Mouse (Mus musculus): ENCODE data around the gene Ppard. TPM values are rescaled to one million over a fixed set of nuclear protein-coding genes. Genes with fewer than 3 reads are reported as not detected.
A peak's percentile ranks its signal among the peaks of the same experiment; 100 is the strongest.
"Not testable (repeated sequence)": the region's sequence is repeated elsewhere in the genome, so short reads cannot be mapped to it uniquely, and the experiment has no call there.

The Ppard gene
- polyA plus RNA-seq, 1 experiment = 6.6 TPM

DNA sequence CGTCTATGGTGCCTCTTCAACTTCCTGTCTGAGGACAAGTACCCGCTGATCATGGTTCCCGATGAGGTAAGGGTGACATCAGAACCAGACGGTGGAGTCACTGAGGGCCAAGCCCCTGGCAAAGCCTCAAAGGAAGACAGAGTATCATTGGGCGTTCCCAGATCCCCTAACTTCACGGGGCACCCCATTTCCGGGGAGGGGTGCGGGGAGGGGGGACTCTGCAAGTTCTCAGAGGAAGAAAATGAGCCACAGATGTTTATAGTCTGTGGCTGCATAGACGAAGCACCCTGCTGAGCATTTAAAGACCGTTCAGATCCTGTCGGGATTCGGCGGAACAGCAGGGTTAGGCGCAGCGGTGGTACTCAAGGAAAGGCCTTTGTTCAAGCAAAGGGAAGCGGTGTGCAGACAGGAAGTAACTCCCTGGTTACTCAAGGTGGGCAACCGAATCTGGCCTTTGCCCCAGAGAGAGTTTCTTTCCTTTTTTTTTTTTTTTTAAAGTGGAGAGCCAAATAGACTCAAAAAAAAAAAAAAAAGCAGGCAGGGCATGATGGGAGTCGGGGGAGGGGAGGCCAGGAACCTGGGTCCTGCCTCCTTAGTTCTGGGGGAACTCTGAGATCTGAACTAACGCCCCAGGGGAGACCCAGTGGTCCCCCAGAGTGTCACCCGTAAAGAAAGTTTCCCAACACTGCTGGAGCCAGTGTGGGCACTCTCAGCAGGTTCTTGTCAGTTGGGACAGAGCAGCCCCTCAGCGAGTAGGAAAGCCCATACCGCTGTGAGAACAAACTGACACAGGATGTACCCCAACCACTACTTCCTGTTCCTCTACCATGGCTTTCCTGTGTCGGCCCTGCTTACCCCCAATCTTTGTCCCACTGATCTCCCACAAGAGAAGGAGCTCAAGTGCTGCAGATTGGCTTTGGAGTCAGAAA is 14.5 kb upstream of the Ppard start:
- Histone ChIP-seq H3K36me3 (ENCODE audit: control insufficient read depth) (no peaks in the 10 kb centered on the region), H3K27me3 (ENCODE audit: control insufficient read depth) (no peaks in the 10 kb centered on the region; the same call in 1 of the 2 replicates), H3K4me1 (ENCODE audit: control insufficient read depth) (peaks cover 20% of the 10 kb centered on the region), H3K9me3 (ENCODE audit: control insufficient read depth, low read length) (no peaks in the 10 kb centered on the region), H3K4me3 (replicated peaks) (peak overlapping the region; percentile 4)
- TF ChIP-seq TAL1 (IDR thresholded peaks at IDR 0.05; ENCODE audit: low read length) = no peak
- no peak for TF ChIP-seq GATA1 (IDR thresholded peaks at IDR 0.05; ENCODE audit: low read length)

DNA sequence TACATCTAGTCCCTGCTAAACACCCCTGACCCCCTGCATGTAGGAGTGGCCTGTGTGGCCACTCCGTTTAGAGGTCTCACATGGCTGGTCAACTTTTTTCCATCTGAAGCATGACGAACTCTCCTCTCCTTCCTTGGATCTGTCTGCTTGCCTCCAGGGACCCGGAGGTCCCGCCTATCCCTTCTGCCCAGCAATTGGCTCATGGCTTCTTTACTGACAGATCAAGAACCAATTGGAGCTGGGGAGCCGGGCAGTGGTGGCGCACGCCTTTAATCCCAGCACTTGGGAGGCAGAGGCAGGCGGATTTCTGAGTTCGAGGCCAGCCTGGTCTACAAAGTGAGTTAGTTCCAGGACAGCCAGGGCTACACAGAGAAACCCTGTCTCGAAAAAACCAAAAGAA is 10.0 kb upstream of the Ppard start:
- H3K27me3 ChIP-seq (ENCODE audit: control insufficient read depth); H3K9me3 ChIP-seq (ENCODE audit: control insufficient read depth, low read length); H3K4me3 ChIP-seq (replicated peaks); H3K36me3 ChIP-seq (ENCODE audit: control insufficient read depth): not testable (repeated sequence)
- H3K4me1 ChIP-seq (ENCODE audit: control insufficient read depth) = peaks cover 43% of the 10 kb centered on the region

- Histone ChIP-seq H3K36me3 (ENCODE audit: control insufficient read depth) (peaks cover 3% of the 10 kb centered on the region), H3K4me3 (replicated peaks) (peak overlapping the region; percentile 65), H3K9me3 (ENCODE audit: control insufficient read depth, low read length) (peaks cover 2% of the 10 kb centered on the region; the same call in 1 of the 2 replicates), H3K4me1 (ENCODE audit: control insufficient read depth) (peaks cover 36% of the 10 kb centered on the region), H3K27me3 (ENCODE audit: control insufficient read depth) (no peaks in the 10 kb centered on the region)
- TF ChIP-seq TAL1 (IDR thresholded peaks at IDR 0.05; ENCODE audit: low read length) (no peak), GATA1 (IDR thresholded peaks at IDR 0.05; ENCODE audit: low read length) (no peak)
These were observed 8.7 kb upstream of the Ppard start for GRCm38 (mm10) chr17:28223561-28224391.

- no peak for TF ChIP-seq TAL1 (IDR thresholded peaks at IDR 0.05; ENCODE audit: low read length)
- no peak for TF ChIP-seq GATA1 (IDR thresholded peaks at IDR 0.05; ENCODE audit: low read length)
- Histone ChIP-seq H3K4me1 (ENCODE audit: control insufficient read depth) (peaks cover 36% of the 10 kb centered on the region), H3K36me3 (ENCODE audit: control insufficient read depth) (peaks cover 3% of the 10 kb centered on the region), H3K4me3 (replicated peaks) (no peak overlapping the region), H3K27me3 (ENCODE audit: control insufficient read depth) (no peaks in the 10 kb centered on the region), H3K9me3 (ENCODE audit: control insufficient read depth, low read length) (peaks cover 2% of the 10 kb centered on the region; the same call in 1 of the 2 replicates)
These were observed 7.9 kb upstream of the Ppard start for GRCm38 (mm10) chr17:28224615-28225014.

DNA sequence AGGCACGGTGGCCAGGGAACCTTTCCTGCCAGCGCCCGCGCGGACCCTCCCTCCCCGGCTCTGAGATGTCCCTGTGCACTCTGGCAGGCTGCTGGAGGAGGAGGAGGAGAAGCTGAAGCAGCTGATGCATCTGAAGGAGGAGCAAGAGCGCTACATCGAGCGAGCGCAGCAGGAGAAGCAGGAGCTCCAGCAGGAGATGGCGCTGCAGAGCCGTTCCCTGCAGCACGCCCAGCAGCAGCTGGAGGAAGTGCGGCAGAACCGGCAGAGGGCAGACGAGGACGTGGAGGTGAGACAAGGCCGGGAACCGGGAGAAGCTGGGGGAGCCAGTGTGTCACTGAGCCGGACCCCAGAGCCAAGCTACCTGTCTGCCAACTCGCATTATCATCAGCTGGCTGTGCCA is 6.5 kb upstream of the Ppard start:
- H3K36me3 ChIP-seq (ENCODE audit: control insufficient read depth) = peaks cover 3% of the 10 kb centered on the region
- H3K4me3 ChIP-seq (replicated peaks) = no peak overlapping the region
- no peaks in the 10 kb centered on the region for H3K27me3 ChIP-seq (ENCODE audit: control insufficient read depth)
- H3K4me1 ChIP-seq (ENCODE audit: control insufficient read depth) = peaks cover 36% of the 10 kb centered on the region
- H3K9me3 ChIP-seq (ENCODE audit: control insufficient read depth, low read length) = peaks cover 2% of the 10 kb centered on the region; the same call in 1 of the 2 replicates
- TF ChIP-seq GATA1 (IDR thresholded peaks at IDR 0.05; ENCODE audit: low read length) = no peak
- no peak for TF ChIP-seq TAL1 (IDR thresholded peaks at IDR 0.05; ENCODE audit: low read length)

DNA sequence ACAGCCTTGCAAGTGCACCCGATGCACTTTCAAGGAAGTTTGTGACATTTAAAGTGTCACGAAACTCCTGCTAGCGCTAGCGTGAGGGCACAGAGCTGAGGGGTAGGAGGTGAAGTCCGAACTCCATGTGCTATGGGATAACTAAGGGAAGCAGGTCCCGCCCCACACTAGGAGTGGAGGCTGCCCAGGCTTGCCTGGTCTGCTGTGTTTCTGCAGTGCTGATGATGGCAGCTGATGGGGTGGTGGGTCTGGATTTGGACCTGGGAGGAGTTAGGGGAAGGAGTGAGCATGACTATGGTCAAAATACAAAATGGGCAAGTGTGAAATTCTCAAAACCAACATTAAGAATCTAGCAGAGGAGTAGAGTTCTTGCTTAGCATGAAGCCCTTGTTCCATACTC is 2.0 kb upstream of the Ppard start:
- Histone ChIP-seq H3K4me3 (replicated peaks) (no peak overlapping the region), H3K36me3 (ENCODE audit: control insufficient read depth) (peaks cover 10% of the 10 kb centered on the region), H3K4me1 (ENCODE audit: control insufficient read depth) (peaks cover 39% of the 10 kb centered on the region), H3K27me3 (ENCODE audit: control insufficient read depth) (no peaks in the 10 kb centered on the region), H3K9me3 (ENCODE audit: control insufficient read depth, low read length) (no peaks in the 10 kb centered on the region)
- TF ChIP-seq TAL1 (IDR thresholded peaks at IDR 0.05; ENCODE audit: low read length) (no peak), GATA1 (IDR thresholded peaks at IDR 0.05; ENCODE audit: low read length) (no peak)

DNA sequence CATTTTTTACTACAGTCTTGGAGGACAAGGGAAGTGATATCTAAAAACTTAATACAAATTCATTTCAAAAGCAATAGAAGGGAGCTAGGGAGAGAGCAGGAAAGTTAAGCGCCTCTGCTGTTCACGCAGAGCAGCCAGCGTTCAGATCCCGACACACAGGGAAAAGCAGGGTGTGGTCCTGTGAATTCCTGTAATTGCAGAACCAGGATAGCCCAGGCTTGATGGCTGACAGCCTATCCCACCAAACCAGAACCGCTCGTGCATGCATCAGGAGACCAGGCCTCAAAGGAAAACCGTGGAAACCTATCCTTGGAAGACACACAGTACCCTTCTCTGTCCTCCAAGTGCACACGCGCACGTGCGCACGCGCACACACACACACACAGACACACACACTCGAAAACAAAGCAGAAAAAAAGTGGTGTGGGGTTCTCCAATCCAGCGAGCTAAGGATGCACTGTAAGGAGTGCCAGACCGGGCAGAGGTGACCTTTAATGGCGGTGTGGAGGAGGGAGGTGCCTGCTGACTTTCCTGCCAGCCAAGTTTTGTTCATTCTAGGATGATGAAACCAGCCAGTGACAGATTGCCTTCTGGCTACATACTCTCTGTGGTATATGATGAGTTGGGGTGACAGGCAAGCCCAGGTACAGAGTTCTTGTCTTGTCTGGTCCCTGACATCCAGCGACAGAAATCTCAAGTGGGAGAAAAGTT is 1.3 kb upstream of the Ppard start:
- H3K4me1 ChIP-seq (ENCODE audit: control insufficient read depth) = peaks cover 40% of the 10 kb centered on the region
- no peak overlapping the region for H3K4me3 ChIP-seq (replicated peaks)
- H3K27me3 ChIP-seq (ENCODE audit: control insufficient read depth) = no peaks in the 10 kb centered on the region
- H3K9me3 ChIP-seq (ENCODE audit: control insufficient read depth, low read length) = no peaks in the 10 kb centered on the region
- TF ChIP-seq TAL1 (IDR thresholded peaks at IDR 0.05; ENCODE audit: low read length) (no peak), GATA1 (IDR thresholded peaks at IDR 0.05; ENCODE audit: low read length) (no peak)
- peaks cover 16% of the 10 kb centered on the region for H3K36me3 ChIP-seq (ENCODE audit: control insufficient read depth)

DNA sequence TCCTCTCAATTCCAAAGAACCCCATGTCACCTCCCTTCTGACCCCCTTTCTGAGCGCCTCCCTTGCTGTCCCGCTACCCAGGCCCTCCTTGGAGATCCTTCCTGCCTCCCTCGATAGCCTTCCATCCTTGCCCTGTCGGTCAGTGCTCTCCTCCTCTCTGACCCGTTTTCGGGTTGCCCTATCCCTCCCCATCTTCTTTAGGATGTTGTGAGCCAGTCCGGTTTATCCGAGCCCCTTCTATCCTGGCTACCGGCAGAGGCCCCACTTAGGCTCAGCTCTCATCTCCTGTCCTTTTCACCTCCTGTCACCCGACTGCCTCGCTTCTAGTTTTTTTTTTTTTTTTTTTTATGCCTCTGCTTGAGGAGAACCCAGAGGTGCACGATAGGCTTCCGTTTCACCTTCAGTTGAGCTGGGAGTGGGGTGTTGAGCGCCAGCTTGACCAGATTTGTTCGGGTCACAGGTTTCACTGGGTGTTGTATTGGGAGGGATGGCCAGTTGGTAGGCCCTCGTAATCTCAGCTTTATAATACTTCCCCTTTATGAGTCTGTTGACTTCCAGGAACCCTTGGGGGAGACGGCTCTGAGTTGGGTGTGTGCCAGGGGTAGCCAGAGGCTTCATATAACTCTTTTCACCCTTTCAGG is 711 bp downstream of the Ppard start:
- TF ChIP-seq GATA1 (IDR thresholded peaks at IDR 0.05; ENCODE audit: low read length) (no peak), TAL1 (IDR thresholded peaks at IDR 0.05; ENCODE audit: low read length) (no peak)
- Histone ChIP-seq H3K36me3 (ENCODE audit: control insufficient read depth) (peaks cover 33% of the 10 kb centered on the region), H3K4me1 (ENCODE audit: control insufficient read depth) (peaks cover 58% of the 10 kb centered on the region)

More for the DNA sequence above, 711 bp downstream of the Ppard start:
- Histone ChIP-seq H3K4me3 (replicated peaks) (peak overlapping the region; percentile 81), H3K27me3 (ENCODE audit: control insufficient read depth) (no peaks in the 10 kb centered on the region), H3K9me3 (ENCODE audit: control insufficient read depth, low read length) (no peaks in the 10 kb centered on the region)

Data from erythroblast, embryonic 14.5 days (primary cell).